Mouse (Mus musculus) E14TG2a.4 (cell line): ENCODE measurements at regions not wholly inside any gene's neighbourhood (a gene's known extent, or its start where the extent isn't known, plus 50 kb on each side); places are given as distances from the start of the nearest gene placed in this dataset.

ENCODE experiments used
- CTCF ChIP-seq: conservative IDR thresholded peaks from 2 replicates; pipeline ENCODE4 v1.5.1; 2014; ENCODE audit warnings: low read length
- NANOG ChIP-seq: IDR thresholded peaks from 2 replicates; pipeline ENCODE4 v1.6.1; 2014; ENCODE audit warnings: borderline replicate concordance, low read length, mixed read lengths

DNA sequence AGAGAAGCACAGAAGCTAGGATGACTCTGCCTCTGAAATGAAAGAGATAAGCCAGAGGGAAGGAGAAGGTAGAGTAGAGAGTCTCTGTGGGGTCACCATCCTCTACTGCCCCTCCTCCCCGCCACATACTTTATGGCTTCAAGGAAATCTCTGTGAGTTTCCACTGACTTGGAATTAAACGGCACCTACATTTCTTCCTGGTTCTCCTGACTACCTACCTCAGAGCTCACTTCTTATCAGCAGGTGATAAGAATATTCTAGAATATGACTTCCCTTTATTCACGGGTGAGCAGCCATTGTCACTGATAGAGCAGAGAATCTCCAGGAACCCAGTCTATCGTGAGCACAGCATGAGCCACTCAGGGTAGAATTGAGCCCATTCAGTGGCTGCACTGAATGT, 111.3 kb upstream of the Kcnk2 start:
- TF ChIP-seq CTCF: no peak
- TF ChIP-seq NANOG: peak; percentile 41; the same call in 1 of the 2 replicates
